Mouse (Mus musculus) central nervous system, embryonic 14 days (tissue): ENCODE results near the gene Gm21764. TPM values are rescaled to one million over a fixed set of nuclear protein-coding genes. Genes with fewer than 3 reads are reported as not detected.

Experiments used
- polyA plus RNA-seq: library from polyadenylated mRNA; depleted of rRNA; stranded (reverse); fragments of >200 nt; gene quantifications from 2 replicates; pipeline ENCODE4 v1.2.3, GENCODE M21; 2012; rRNA removed

Gene Gm21764
- not detected in 2 replicates for polyA plus RNA-seq

DNA sequence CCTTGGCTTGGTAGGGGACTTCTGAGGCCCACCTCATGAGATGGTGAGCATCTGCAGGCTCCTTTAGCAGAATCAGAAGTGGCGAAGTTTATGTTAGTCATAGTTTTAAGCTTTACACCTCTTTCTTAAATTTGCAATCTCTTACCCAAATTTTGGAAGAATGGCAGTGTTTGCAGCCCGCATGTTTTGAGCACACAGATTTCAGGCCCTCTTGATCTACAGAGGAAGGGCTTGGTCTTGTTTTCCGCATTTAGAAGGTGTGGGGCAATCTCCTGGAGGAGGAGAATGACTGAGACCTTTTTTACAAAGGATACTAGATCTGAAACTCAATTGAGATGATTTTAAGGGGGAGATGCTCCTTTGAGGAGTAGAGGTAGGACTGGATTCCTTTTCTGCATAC lies at the start of gene Gm21764:
Gene Gm21764, minus strand, starts transcription at position 101 of the 400 bp plus-strand sequence.

DNA sequence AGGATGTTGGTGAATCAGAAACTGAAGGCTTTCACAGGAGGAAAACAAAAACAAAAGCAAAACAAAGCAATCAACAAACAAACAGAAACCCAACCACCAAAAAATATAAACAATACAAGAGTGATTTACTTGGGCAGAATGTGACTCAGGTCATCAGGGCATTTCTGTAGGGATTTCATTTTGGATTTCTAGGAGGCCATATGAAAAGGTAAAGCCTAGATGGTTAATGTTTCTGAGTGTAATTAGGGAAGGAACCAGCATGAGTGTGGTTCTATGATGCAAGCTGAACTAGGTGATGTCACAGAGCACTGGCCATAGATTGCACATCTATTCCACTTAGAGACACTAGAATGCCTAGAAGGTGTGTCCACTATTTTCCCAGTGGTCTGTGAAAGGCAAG lies 27.2 kb upstream of the Gm21764 start, which contains the start of gene Ssty1:
Gene Ssty1, plus strand, starts transcription at position 301 of the 400 bp plus-strand sequence.

Other genes starting within 250 kb of the Gm21764 start
- gene Gm21904, start 215.5 kb downstream of the Gm21764 start, polyA plus RNA-seq = not detected in 2 replicates
- gene Gm20772, start 187.1 kb downstream of the Gm21764 start, polyA plus RNA-seq = not detected in 2 replicates
- gene Gm20831, start 187.1 kb downstream of the Gm21764 start, polyA plus RNA-seq = not detected in 2 replicates
- gene Srsy, start 124.5 kb downstream of the Gm21764 start, polyA plus RNA-seq = not detected in 2 replicates
- gene Ssty1, start 27.3 kb upstream of the Gm21764 start, polyA plus RNA-seq = not detected in 2 replicates